Mouse (Mus musculus): ENCODE data around the gene Psmd8.
"Not testable (repeated sequence)": the region's sequence is repeated elsewhere in the genome, so short reads cannot be mapped to it uniquely, and the experiment has no call there.

DNA sequence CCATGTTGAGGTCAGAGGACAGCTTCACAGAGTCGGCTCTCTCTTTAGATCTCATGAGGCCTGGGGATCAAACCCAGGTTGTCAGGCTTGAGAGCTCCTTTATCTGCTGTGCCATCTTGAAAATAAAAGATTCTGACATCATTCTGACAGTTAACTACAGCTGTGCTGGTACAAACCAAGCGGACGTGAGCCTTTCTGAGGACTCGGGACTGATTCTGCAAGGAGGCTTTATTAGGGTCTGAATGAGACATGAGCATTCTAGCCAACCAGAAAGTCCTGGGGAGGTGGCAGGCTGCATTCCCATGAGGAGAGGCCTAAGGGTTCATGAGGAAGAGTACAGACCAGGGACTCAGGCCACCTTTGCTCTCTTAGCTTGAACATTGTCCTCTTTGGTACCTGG, 822 bp upstream of the Psmd8 start:
- not testable (repeated sequence) for TF ChIP-seq CTCF (conservative IDR thresholded peaks at IDR 0.05; ENCODE audit: insufficient read depth, insufficient read length, low read depth, low read length); POLR2A (IDR thresholded peaks at IDR 0.05; ENCODE audit: low read depth, low read length)
